Mouse (Mus musculus) olfactory bulb, adult 2 months (tissue): ENCODE measurements around the gene Proca1. TPM values are rescaled to one million over a fixed set of nuclear protein-coding genes. Genes with fewer than 3 reads are reported as not detected.

Source experiments
- H3K27ac ChIP-seq: fragments of 200-500 bp; 2 replicates; pipeline ENCODE4 v1.5.1; 2012; ENCODE audit warnings: low read depth, low read length; ENCODE audit not compliant: insufficient read depth
- H3K4me1 ChIP-seq: fragments of 200-500 bp; 2 replicates; pipeline ENCODE4 v1.6.1; 2012; ENCODE audit warnings: low read length; ENCODE audit not compliant: control insufficient read depth, insufficient read depth
- H3K4me3 ChIP-seq: fragments of 200-500 bp; 2 replicates; pipeline ENCODE4 v1.5.1; 2012; ENCODE audit warnings: mild to moderate bottlenecking, low read depth, low read length, moderate library complexity; ENCODE audit not compliant: insufficient read depth
- CTCF ChIP-seq: fragments of 200-500 bp; IDR thresholded peaks from 2 replicates; pipeline ENCODE4 v1.5.1; 2012; ENCODE audit warnings: low read depth, mild to moderate bottlenecking, low read length, moderate library complexity; ENCODE audit not compliant: insufficient read depth
- POLR2A ChIP-seq: fragments of 200-500 bp; IDR thresholded peaks from 2 replicates; pipeline ENCODE4 v1.6.1; 2012; ENCODE audit warnings: mild to moderate bottlenecking, low read depth, low read length, moderate library complexity; ENCODE audit not compliant: insufficient read depth
- WGBS: fragments of 180-500 bp; shearing (Covaris S2); methylation state at CpG from one replicate; pipeline ENCODE4 v1.1.7; 2018; 5-methylcytosine and 5-hydroxymethylcytosine counted together
- polyA plus RNA-seq: library from polyadenylated mRNA; stranded (reverse); fragments of >200 nt; gene quantifications from 2 replicates; pipeline ENCODE4 v1.2.4, GENCODE M21; 2012; ENCODE audit warnings: low replicate concordance; ENCODE audit not compliant: missing spikeins, insufficient read depth, insufficient read length

Proca1 gene
- polyA plus RNA-seq, 1 experiment = not detected

DNA sequence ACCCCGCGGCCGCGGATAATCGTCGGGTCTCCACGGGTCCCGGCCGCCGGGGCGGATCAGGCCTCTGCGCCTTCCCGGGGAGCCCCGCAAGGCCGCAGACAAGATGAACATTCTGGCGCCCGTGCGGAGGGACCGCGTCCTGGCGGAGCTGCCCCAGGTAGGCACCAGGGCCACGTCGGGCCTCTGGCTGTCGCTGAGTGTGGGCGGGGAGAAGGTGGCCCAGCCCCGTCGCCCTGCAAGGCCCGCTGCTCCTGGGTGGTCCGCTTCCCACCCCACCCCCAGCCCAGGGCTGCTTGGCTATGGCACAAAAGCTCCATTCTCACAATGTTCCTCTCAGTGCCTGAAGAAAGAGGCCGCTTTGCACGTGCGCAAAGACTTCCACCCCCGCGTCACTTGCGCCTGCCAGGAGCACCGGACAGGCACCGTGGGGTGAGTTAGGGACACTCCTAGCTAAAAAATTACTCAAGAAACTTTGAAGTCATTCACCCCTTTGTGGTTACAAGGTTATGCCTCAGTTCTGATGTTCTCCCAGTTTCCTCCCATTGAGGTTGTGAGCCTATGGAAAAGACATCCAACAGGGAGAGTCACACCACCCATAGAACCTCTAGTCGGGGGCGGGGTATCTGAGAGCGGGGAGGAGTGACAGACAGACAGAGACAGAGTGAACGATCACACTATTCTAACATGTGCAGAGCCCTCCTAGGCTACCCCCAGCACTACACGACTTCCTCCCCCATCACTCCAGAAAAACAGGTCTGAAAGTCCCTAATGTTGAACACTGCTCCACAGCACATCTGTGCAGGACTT lies 3.8 kb upstream of the Proca1 start:
- TF ChIP-seq CTCF (no peak), POLR2A (no peak)
- Histone ChIP-seq H3K27ac (peak overlapping the region; percentile 73), H3K4me1 (peaks cover 9% of the 10 kb centered on the region), H3K4me3 (peak overlapping the region; percentile 83)
- WGBS = 1% methylated on average over 42 of the region's 42 CpGs

DNA sequence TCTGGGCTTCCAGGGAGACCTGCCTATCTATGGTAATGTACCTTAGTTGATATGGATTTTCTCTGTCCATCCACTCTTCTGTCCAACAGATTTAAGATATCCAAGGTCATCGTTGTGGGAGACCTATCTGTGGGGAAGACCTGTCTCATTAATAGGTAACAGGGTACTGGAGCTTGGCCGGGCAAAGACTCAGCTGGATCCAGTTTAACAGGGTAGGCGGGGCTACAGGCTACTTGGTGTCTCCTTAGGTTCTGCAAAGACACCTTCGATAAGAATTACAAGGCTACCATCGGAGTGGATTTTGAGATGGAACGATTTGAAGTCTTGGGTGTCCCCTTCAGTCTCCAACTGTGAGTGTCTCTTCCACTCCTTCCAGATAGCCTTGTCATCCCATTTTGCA lies 3.2 kb upstream of the Proca1 start:
- H3K27ac ChIP-seq = 0 out of 2 replicates have a peak overlapping the region, but pooled peaks have one; percentile 73
- H3K4me3 ChIP-seq = peak overlapping the region; percentile 83; the same call in 1 of the 2 replicates
- TF ChIP-seq POLR2A (no peak), CTCF (no peak)
- H3K4me1 ChIP-seq = peaks cover 15% of the 10 kb centered on the region
- WGBS = 72% methylated on average over 6 of the region's 6 CpGs

DNA sequence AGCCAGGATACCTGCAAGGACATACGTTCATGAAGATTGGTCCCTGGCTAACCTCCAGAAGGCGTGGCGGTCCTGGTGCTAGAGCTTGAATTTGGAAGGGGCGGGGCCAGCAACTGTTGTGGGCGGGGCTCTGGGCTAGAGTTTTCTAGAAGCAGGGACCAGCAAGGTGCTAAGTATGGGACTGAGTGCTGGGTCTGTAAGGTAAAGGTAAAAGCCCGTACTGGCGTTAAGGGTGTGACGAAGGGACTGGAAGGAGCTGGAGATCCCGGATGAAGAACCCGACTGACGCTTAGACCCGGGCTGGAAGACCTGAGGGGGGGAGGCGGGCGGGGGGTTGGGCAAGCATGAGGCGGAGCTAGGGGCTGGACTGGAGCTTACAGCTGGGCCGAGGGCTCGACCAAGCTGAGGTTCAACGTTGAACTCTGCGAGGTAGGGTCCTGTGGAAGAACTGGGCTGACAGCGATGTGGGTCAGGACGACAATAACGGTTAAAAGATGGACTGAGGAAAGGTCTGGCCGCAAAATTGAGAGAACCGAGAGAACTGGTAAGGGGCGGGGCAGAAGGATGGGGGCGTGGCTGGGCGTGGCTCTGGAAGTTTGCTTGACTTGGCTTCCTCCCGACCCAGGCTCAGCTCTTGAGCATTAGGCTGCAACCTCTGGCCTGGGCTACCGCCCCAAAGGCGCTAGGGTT lies 1.4 kb downstream of the Proca1 start:
- TF ChIP-seq POLR2A (no peak), CTCF (no peak)
- peak overlapping the region; percentile 45 for H3K4me3 ChIP-seq
- WGBS = 12% methylated on average over 30 of the region's 30 CpGs
- H3K4me1 ChIP-seq = peaks cover 14% of the 10 kb centered on the region
- 0 out of 2 replicates have a peak overlapping the region, but pooled peaks have one; percentile 36 for H3K27ac ChIP-seq

DNA sequence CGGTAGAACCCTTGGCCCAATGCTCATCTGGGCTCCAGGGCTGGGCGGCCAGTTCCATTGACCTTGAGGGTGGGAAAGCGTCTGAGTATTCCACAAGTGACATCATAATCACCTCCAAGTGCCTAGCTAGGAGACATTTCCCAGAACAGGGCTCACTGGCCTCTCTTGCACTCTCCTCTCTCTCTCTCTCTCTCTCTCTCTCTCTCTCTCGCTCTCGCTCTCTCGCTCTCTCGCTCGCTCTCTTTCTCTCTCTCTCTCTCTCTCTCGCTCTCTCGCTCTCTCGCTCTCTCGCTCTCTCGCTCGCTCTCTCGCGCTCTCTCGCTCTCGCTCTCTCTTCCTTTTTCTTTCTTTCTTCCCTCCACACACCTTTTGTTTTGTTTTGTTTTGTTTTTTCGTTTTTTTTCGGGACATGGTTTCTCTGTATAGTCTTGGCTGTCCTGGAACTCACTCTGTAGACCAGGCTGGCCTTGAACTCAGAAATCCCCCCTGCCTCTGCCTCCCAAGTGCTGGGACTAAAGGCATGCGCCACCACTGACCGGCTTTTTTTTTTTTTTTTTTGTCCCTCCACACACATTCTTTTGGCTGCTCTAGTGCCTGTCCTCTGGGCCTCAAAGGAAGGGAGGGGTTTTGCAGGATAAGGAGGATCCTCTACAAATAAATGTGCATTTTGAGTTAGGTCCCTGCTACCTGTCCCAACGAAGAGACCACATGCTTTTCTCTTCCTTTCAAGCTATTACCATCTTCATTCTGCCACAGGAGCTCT lies 2.1 kb downstream of the Proca1 start:
- WGBS = 63% methylated on average over 23 of the region's 23 CpGs
- H3K4me1 ChIP-seq = peaks cover 12% of the 10 kb centered on the region; the same call in 1 of the 2 replicates
- H3K4me3 ChIP-seq = peak overlapping the region; percentile 45
- no peak overlapping the region for H3K27ac ChIP-seq
- TF ChIP-seq CTCF (no peak), POLR2A (no peak)

DNA sequence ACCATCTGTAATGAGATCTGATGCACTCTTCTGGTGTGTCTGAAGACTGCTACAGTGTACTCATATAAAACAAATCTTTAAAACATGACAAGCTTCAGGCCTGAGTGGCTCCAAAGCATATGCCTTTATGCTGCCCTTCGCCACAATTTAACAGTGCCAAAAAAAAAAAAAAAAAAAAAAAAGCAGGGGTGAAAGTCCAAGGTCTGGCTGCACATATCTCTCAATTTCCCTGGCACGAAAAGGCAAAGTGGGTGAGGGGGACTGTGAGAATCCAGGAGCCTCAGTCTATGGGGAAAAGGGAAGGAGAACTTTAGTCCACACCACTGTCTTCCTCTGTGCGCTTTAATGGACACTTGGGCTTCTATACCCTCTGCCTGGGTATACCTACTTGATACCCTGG lies 9.2 kb downstream of the Proca1 start:
- H3K27ac ChIP-seq = no peak overlapping the region
- peaks cover 15% of the 10 kb centered on the region for H3K4me1 ChIP-seq
- 96% methylated on average over 3 of the region's 3 CpGs for WGBS
- no peak for TF ChIP-seq CTCF
- TF ChIP-seq POLR2A = no peak
- H3K4me3 ChIP-seq = no peak overlapping the region

DNA sequence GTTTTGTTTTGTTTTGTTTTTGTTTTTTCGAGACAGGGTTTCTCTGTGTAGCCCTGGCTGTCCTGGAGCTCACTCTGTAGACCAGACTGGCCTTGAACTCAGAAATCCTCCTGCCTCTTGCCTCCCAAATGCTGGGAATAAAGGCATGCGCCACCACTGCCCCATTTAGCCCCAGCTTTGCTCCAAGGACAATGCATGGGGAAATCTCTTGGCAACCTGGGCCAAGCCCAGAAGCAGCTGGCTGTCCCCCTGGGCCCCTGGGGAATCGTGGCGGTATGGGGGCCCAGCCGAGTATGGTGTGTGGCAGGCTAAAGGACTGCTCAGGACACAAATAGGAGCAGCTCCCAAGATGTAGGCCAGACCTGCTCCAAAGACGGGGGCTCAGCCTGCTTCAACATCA lies 11.1 kb downstream of the Proca1 start:
- TF ChIP-seq POLR2A (no peak), CTCF (no peak)
- 65% methylated on average over 6 of the region's 6 CpGs for WGBS
- Histone ChIP-seq H3K27ac (no peak overlapping the region), H3K4me1 (peaks cover 17% of the 10 kb centered on the region), H3K4me3 (no peak overlapping the region)

DNA sequence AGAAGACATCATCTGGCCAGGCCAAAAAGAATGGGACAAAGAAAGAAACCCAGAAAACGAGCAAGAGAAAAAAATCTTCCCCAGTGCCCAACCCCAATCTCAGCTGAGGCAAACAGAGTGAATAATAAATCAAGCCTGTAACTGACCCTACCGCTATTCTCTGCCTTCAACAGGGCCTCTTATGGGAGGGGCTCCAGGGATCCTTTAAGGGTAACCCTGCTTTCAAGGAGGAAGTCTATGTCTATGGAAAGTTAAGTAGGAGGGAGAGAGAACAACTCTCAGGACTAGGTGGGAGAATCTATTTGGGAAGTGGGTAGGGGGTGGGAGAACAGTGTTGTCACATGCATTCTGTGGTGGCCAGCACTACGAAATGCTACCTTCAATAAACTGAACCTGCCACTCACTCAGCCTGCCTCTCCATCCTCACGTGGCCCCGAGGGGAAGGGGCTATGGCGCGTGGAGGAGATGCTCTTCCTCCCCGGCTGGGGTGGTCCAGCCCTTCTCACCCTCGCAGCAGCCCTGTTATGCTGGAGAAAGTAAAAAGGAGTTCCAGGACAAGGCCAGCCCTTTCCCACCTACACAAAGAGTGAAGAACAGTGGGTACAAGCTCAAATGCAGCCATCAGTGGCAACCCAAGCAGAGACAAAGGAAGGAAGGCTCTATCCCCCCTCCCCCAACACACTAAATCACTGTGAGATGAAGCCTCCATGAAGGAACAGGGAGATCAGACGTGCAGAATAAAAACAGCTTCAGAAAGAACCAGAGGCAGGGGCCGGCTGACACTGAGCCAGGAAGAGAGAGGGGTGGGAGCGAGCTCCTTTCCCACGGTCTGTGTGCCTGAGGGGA lies 12.4 kb downstream of the Proca1 start:
- no peak overlapping the region for H3K4me3 ChIP-seq
- WGBS = 50% methylated on average over 13 of the region's 13 CpGs
- peaks cover 17% of the 10 kb centered on the region for H3K4me1 ChIP-seq
- TF ChIP-seq POLR2A = no peak
- TF ChIP-seq CTCF = no peak
- H3K27ac ChIP-seq = peak overlapping the region; percentile 50

DNA sequence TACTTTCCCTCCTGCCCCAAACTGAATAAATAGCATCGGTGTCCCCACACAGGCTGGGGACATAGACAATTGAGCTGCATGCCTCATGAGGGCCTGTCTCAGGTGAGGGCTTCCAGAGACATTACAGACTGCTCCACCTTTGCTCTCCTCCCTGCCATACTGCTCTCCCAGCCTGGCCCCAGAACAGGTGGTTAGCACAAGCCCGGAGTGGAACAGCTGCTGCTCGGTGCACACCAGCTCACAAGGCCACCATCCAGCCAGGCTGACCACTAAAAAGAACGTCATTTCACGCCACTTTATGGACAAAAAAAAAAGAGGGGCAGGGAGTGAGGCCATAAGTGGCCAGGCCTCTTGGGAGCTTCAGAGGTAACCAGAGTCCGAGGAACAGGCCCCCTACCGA lies 14.0 kb downstream of the Proca1 start:
- WGBS = 88% methylated on average over 7 of the region's 7 CpGs
- Histone ChIP-seq H3K4me1 (peaks cover 17% of the 10 kb centered on the region), H3K27ac (no peak overlapping the region), H3K4me3 (no peak overlapping the region)
- TF ChIP-seq CTCF (no peak), POLR2A (no peak)
